Mouse (Mus musculus): Measurements from ENCODE around the gene Lrrc3. TPM values are rescaled to one million over a fixed set of nuclear protein-coding genes. Genes with fewer than 3 reads are reported as not detected.

Lrrc3 gene
- total and polyA plus RNA-seq, 2 experiments: 20.9 to 57.0 TPM

DNA sequence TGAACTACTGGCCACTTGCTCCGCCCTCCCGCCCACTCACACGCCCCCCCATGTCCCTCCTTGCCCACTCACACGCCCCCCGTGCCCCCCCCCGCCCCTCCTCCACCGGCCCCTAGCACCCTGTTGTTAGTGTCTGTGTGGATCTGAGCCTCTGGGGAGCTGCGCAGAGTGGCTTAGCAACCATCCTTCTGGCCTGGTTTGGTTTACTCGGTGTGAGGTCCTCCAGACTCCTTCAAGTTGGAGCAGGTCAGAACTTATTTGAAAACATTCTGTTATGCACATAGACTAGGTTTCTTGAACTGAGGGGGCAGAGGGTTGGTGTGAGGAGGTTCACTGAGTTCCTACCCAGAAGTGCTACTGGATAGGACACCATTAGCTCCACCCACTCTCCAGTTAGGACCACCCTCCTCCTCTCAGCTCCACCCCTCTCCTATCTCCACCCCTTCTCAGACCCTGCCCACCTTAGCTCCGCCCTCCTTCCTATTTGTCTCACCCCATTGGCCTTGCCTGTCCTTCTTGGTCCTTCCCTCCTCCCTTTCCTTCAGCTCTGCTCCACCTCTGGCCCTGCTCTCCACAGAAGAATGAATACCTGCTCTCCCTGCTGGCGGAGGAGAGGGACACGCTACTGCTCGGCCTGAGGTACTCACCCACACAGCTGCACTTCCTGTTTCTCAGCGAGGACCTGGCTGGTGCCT lies 38.1 kb downstream of the Lrrc3 start:
- peak overlapping the region; percentile 32; the same call in 1 of the 2 replicates for H3K4me3 ChIP-seq (ENCODE audit: insufficient read depth, low read depth, low read length)
- TF ChIP-seq CTCF (IDR thresholded peaks at IDR 0.05; ENCODE audit: low read depth, low read length): no peak
- TF ChIP-seq POLR2A (IDR thresholded peaks at IDR 0.05; ENCODE audit: extremely low read depth, insufficient read depth, low read length): no peak

DNA sequence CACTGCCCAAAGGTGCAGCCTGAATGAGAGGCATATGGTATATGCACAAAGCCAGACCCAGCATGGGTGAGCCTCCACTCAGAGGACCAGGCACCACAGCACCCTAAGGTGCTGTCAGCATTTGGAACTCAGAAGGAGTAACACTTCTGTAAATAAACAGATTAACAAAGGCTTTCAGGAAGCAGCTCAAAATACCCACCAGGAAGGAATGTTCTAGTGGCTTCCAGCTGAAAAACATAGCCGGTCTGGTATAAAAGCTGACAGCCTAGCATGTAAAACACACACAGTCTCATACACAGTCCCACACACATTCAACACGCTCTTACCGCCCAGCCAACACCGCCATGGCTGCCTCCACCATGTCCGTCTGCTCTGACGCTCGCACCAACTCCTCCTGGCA lies 40.7 kb downstream of the Lrrc3 start, which contains the start of gene Gm3285:
TSS of gene Gm3285 (plus strand) at position 301 of the 400 bp plus-strand sequence.
- Histone ChIP-seq H3K79me2 (ENCODE audit: control insufficient read depth, insufficient read depth, low read length) (no peaks in the 10 kb centered on the region), H3K27me3 (ENCODE audit: control insufficient read depth, insufficient read depth, low read length) (no peaks in the 10 kb centered on the region; the same call in 1 of the 2 replicates), H3K27ac (replicated peaks; ENCODE audit: insufficient read depth, low read depth, low read length) (no peak within 1 kb of the TSS), H3K9ac (ENCODE audit: low read depth, low read length) (no peak within 1 kb of the TSS), H3K4me1 (ENCODE audit: control insufficient read depth, insufficient read depth, low read length) (no peaks in the 10 kb centered on the region), H3K36me3 (ENCODE audit: control insufficient read depth, insufficient read depth, low read length) (no peaks in the 10 kb centered on the region), H3K4me3 (ENCODE audit: insufficient read depth, low read depth, low read length) (no peak within 1 kb of the TSS)
- DNase-seq (ENCODE audit: extremely low read depth, low read depth, low spot score): no peak
- TF ChIP-seq CTCF (IDR thresholded peaks at IDR 0.05; ENCODE audit: low read depth, low read length) (no peak), POLR2A (IDR thresholded peaks at IDR 0.05; ENCODE audit: extremely low read depth, insufficient read depth, low read length) (no peak)
- WGBS: 59% methylated on average over 7 of the region's 7 CpGs

More for the DNA sequence above, 38.1 kb downstream of the Lrrc3 start:
- no peak overlapping the region for H3K27ac ChIP-seq (replicated peaks; ENCODE audit: insufficient read depth, low read depth, low read length)
- no peaks in the 10 kb centered on the region for H3K36me3 ChIP-seq (ENCODE audit: control insufficient read depth, insufficient read depth, low read length)
- no peaks in the 10 kb centered on the region; the same call in 1 of the 2 replicates for H3K27me3 ChIP-seq (ENCODE audit: control insufficient read depth, insufficient read depth, low read length)
- DNase-seq (ENCODE audit: extremely low read depth, low read depth, low spot score): peak; percentile 72
- H3K79me2 ChIP-seq (ENCODE audit: control insufficient read depth, insufficient read depth, low read length): no peaks in the 10 kb centered on the region
- no peak overlapping the region for H3K9ac ChIP-seq (ENCODE audit: low read depth, low read length)
- 34% methylated on average over 14 of the region's 14 CpGs for WGBS
- H3K4me1 ChIP-seq (ENCODE audit: control insufficient read depth, insufficient read depth, low read length): no peaks in the 10 kb centered on the region

DNA sequence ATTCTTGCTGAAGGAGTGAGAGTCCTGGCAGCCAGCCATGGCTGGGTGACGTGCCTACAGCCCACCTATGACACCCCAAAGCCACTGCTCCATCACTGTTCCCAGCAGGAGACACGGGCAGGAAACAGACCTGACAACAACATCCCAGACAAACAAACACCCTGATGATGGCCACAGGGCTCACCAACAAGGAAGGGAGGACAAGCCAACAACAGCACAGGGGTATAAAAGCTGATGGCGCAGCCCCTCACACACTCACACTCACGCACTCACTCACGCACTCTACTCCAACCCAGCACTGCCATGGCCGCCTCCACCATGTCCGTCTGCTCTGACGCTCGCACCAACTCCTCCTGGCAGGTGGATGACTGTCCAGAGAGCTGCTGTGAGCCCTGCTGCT lies 49.8 kb downstream of the Lrrc3 start, which contains the start of gene Gm10318:
TSS of gene Gm10318 (plus strand) at position 301 of the 400 bp plus-strand sequence.
- H3K4me3 ChIP-seq (ENCODE audit: insufficient read depth, low read depth, low read length): no peak within 1 kb of the TSS
- no peaks in the 10 kb centered on the region for H3K79me2 ChIP-seq (ENCODE audit: control insufficient read depth, insufficient read depth, low read length)
- 60% methylated on average over 8 of the region's 9 CpGs for WGBS

More for the DNA sequence above, 49.8 kb downstream of the Lrrc3 start, which contains the start of gene Gm10318:
- Histone ChIP-seq H3K27ac (replicated peaks; ENCODE audit: insufficient read depth, low read depth, low read length) (no peak within 1 kb of the TSS), H3K9ac (ENCODE audit: low read depth, low read length) (no peak within 1 kb of the TSS), H3K36me3 (ENCODE audit: control insufficient read depth, insufficient read depth, low read length) (no peaks in the 10 kb centered on the region), H3K27me3 (ENCODE audit: control insufficient read depth, insufficient read depth, low read length) (no peaks in the 10 kb centered on the region), H3K4me1 (ENCODE audit: control insufficient read depth, insufficient read depth, low read length) (no peaks in the 10 kb centered on the region)
- TF ChIP-seq CTCF (IDR thresholded peaks at IDR 0.05; ENCODE audit: low read depth, low read length): no peak
- no peak for TF ChIP-seq POLR2A (IDR thresholded peaks at IDR 0.05; ENCODE audit: extremely low read depth, insufficient read depth, low read length)
- DNase-seq (ENCODE audit: extremely low read depth, low read depth, low spot score): no peak

Other genes with a start within 250 kb of the Lrrc3 start
- gene Tspear, start 216.0 kb downstream of the Lrrc3 start, total RNA-seq (2014; rRNA removed): 0.07 and 0.09 TPM in 2 replicates
- 0.12 and 0.50 TPM in 2 replicates for gene Tspear, start 216.0 kb downstream of the Lrrc3 start, polyA plus RNA-seq (2012; rRNA removed)
- not detected in 2 replicates for gene Gm19402, start 211.8 kb downstream of the Lrrc3 start, total RNA-seq (2014; rRNA removed)
- not detected in 2 replicates for gene Gm19402, start 211.8 kb downstream of the Lrrc3 start, polyA plus RNA-seq (2012; rRNA removed)
- not detected in 2 replicates for gene Gm9508, start 205.3 kb downstream of the Lrrc3 start, total RNA-seq (2014; rRNA removed)
- not detected in 2 replicates for gene Gm9508, start 205.3 kb downstream of the Lrrc3 start, polyA plus RNA-seq (2012; rRNA removed)
- gene Gm10272, start 195.9 kb downstream of the Lrrc3 start, total RNA-seq (2014; rRNA removed): not detected in 2 replicates
- not detected in 2 replicates for gene Gm10272, start 195.9 kb downstream of the Lrrc3 start, polyA plus RNA-seq (2012; rRNA removed)
- not detected in 2 replicates for gene Gm10024, start 191.1 kb downstream of the Lrrc3 start, total RNA-seq (2014; rRNA removed)
- not detected in 2 replicates for gene Gm10024, start 191.1 kb downstream of the Lrrc3 start, polyA plus RNA-seq (2012; rRNA removed)
- not detected in 2 replicates for gene Gm10142, start 186.7 kb downstream of the Lrrc3 start, total RNA-seq (2014; rRNA removed)
- not detected in 2 replicates for gene Gm10142, start 186.7 kb downstream of the Lrrc3 start, polyA plus RNA-seq (2012; rRNA removed)
- gene Krtap12-1, start 181.9 kb downstream of the Lrrc3 start, total RNA-seq (2014; rRNA removed): not detected in 2 replicates
- gene Krtap12-1, start 181.9 kb downstream of the Lrrc3 start, polyA plus RNA-seq (2012; rRNA removed): not detected in 2 replicates
- not detected in 2 replicates for gene Gm10100, start 176.1 kb downstream of the Lrrc3 start, total RNA-seq (2014; rRNA removed)
- not detected in 2 replicates for gene Gm10100, start 176.1 kb downstream of the Lrrc3 start, polyA plus RNA-seq (2012; rRNA removed)
- not detected in 2 replicates for gene Gm18596, start 159.9 kb downstream of the Lrrc3 start, total RNA-seq (2014; rRNA removed)
- gene Gm18596, start 159.9 kb downstream of the Lrrc3 start, polyA plus RNA-seq (2012; rRNA removed): not detected in 2 replicates
- gene Gm9736, start 151.2 kb downstream of the Lrrc3 start, total RNA-seq (2014; rRNA removed): not detected in 2 replicates
- not detected in 2 replicates for gene Gm9736, start 151.2 kb downstream of the Lrrc3 start, polyA plus RNA-seq (2012; rRNA removed)
- gene Gm3233, start 142.9 kb downstream of the Lrrc3 start, total RNA-seq (2014; rRNA removed): not detected in 2 replicates
- not detected in 2 replicates for gene Gm3233, start 142.9 kb downstream of the Lrrc3 start, polyA plus RNA-seq (2012; rRNA removed)
- gene Gm3238, start 131.2 kb downstream of the Lrrc3 start, total RNA-seq (2014; rRNA removed): not detected in 2 replicates
- not detected in 2 replicates for gene Gm3238, start 131.2 kb downstream of the Lrrc3 start, polyA plus RNA-seq (2012; rRNA removed)
- gene Gm7138, start 125.6 kb downstream of the Lrrc3 start, total RNA-seq (2014; rRNA removed): not detected in 2 replicates
- not detected in 2 replicates for gene Gm7138, start 125.6 kb downstream of the Lrrc3 start, polyA plus RNA-seq (2012; rRNA removed)
- not detected in 2 replicates for gene Gm3250, start 120.0 kb downstream of the Lrrc3 start, total RNA-seq (2014; rRNA removed)
- not detected in 2 replicates for gene Gm3250, start 120.0 kb downstream of the Lrrc3 start, polyA plus RNA-seq (2012; rRNA removed)
- not detected in 2 replicates for gene Gm7137, start 114.3 kb downstream of the Lrrc3 start, total RNA-seq (2014; rRNA removed)
- gene Gm7137, start 114.3 kb downstream of the Lrrc3 start, polyA plus RNA-seq (2012; rRNA removed): not detected in 2 replicates
- not detected in 2 replicates for gene Gm9639, start 107.5 kb downstream of the Lrrc3 start, total RNA-seq (2014; rRNA removed)
- gene Gm9639, start 107.5 kb downstream of the Lrrc3 start, polyA plus RNA-seq (2012; rRNA removed): not detected in 2 replicates
- gene Gm19668, start 103.4 kb downstream of the Lrrc3 start, total RNA-seq (2014; rRNA removed): not detected in 2 replicates
- gene Gm19668, start 103.4 kb downstream of the Lrrc3 start, polyA plus RNA-seq (2012; rRNA removed): not detected in 2 replicates
- not detected in 2 replicates for gene Gm9507, start 90.7 kb downstream of the Lrrc3 start, total RNA-seq (2014; rRNA removed)
- not detected in 2 replicates for gene Gm9507, start 90.7 kb downstream of the Lrrc3 start, polyA plus RNA-seq (2012; rRNA removed)
- gene Gm2696, start 87.9 kb downstream of the Lrrc3 start, total RNA-seq (2014; rRNA removed): not detected in 2 replicates
- gene Gm2696, start 87.9 kb downstream of the Lrrc3 start, polyA plus RNA-seq (2012; rRNA removed): not detected in 2 replicates
- not detected in 2 replicates for gene Krtap10-4, start 75.4 kb downstream of the Lrrc3 start, total RNA-seq (2014; rRNA removed)
- gene Krtap10-4, start 75.4 kb downstream of the Lrrc3 start, polyA plus RNA-seq (2012; rRNA removed): not detected in 2 replicates
- gene Krtap10-10, start 66.6 kb downstream of the Lrrc3 start, total RNA-seq (2014; rRNA removed): not detected in 2 replicates
- not detected in 2 replicates for gene Krtap10-10, start 66.6 kb downstream of the Lrrc3 start, polyA plus RNA-seq (2012; rRNA removed)
- gene Gm36176, start 55.7 kb downstream of the Lrrc3 start, total RNA-seq (2014; rRNA removed): not detected in 2 replicates
- gene Gm36176, start 55.7 kb downstream of the Lrrc3 start, polyA plus RNA-seq (2012; rRNA removed): not detected in 2 replicates
- not detected in 2 replicates for gene Gm10318, start 49.7 kb downstream of the Lrrc3 start, total RNA-seq (2014; rRNA removed)
- not detected in 2 replicates for gene Gm10318, start 49.7 kb downstream of the Lrrc3 start, polyA plus RNA-seq (2012; rRNA removed)
- not detected in 2 replicates for gene Gm3285, start 40.6 kb downstream of the Lrrc3 start, total RNA-seq (2014; rRNA removed)
- not detected in 2 replicates for gene Gm3285, start 40.6 kb downstream of the Lrrc3 start, polyA plus RNA-seq (2012; rRNA removed)
- 3.1 and 4.1 TPM in 2 replicates for gene Trpm2, start 68.0 kb upstream of the Lrrc3 start, total RNA-seq (2014; rRNA removed)
- gene Trpm2, start 68.0 kb upstream of the Lrrc3 start, polyA plus RNA-seq (2012; rRNA removed): 2.1 and 3.3 TPM in 2 replicates
- gene 1810043G02Rik, start 76.0 kb upstream of the Lrrc3 start, total RNA-seq (2014; rRNA removed): 5.9 and 8.0 TPM in 2 replicates
- 13.2 and 13.7 TPM in 2 replicates for gene 1810043G02Rik, start 76.0 kb upstream of the Lrrc3 start, polyA plus RNA-seq (2012; rRNA removed)
- 17.5 and 21.1 TPM in 2 replicates for gene Pfkl, start 107.5 kb upstream of the Lrrc3 start, total RNA-seq (2014; rRNA removed)
- gene Pfkl, start 107.5 kb upstream of the Lrrc3 start, polyA plus RNA-seq (2012; rRNA removed): 38.6 and 46.0 TPM in 2 replicates
- not detected in 2 replicates for gene Dnmt3l, start 139.4 kb upstream of the Lrrc3 start, total RNA-seq (2014; rRNA removed)
- not detected in 2 replicates for gene Dnmt3l, start 139.4 kb upstream of the Lrrc3 start, polyA plus RNA-seq (2012; rRNA removed)
- not detected in 2 replicates for gene Aire, start 141.1 kb upstream of the Lrrc3 start, total RNA-seq (2014; rRNA removed)
- not detected in 2 replicates for gene Aire, start 141.1 kb upstream of the Lrrc3 start, polyA plus RNA-seq (2012; rRNA removed)
- 0.55 and 0.81 TPM in 2 replicates for gene Icosl, start 166.8 kb upstream of the Lrrc3 start, total RNA-seq (2014; rRNA removed)
- gene Icosl, start 166.8 kb upstream of the Lrrc3 start, polyA plus RNA-seq (2012; rRNA removed): 0.32 and 0.95 TPM in 2 replicates